Mouse (Mus musculus): ENCODE data around the gene Armc2.

GRCm38 (mm10) chr10:41967915-41968635 is 50.2 kb downstream of the Armc2 start:
- TF ChIP-seq CTCF (IDR thresholded peaks at IDR 0.05; ENCODE audit: low read depth) (no peak), EP300 (IDR thresholded peaks at IDR 0.05; ENCODE audit: low read depth) (no peak)
